Comparison of ENCODE assay signal across 15 mouse cellular contexts in genomic region chr17:75756487-75756886, GRCm38 (mm10).
"Had no signal": no experiment of that assay in that cellular context is flagged by ENCODE, and none has a peak within 500 bp of the region (broad histone marks: within the 10 kb centered on the region; RNA-seq: fewer than 3 reads in every experiment).

No protein-coding gene starts in this region.

- H3K4me1 ChIP-seq: neural tube, embryonic 13.5 days; neural tube, embryonic 15.5 days; stomach, embryonic 15.5 days had no signal

- DNase-seq: retina, postnatal 1 day; right cerebral cortex, adult 18-20 months; right cerebral cortex, postnatal 14 days; right cerebral cortex, postnatal 25 days; right cerebral cortex, postnatal 4 days; spleen, adult 18-20 months; thymus, adult 18-20 months; thymus, adult 2 months; thymus, postnatal 14 days; thymus, postnatal 25 days; thymus, postnatal 36 days; thymus, postnatal 4 days had no signal

- H3K4me3 ChIP-seq: neural tube, embryonic 13.5 days; neural tube, embryonic 15.5 days; stomach, embryonic 15.5 days had no signal

- H3K27me3 ChIP-seq: neural tube, embryonic 13.5 days; neural tube, embryonic 15.5 days; stomach, embryonic 15.5 days had no signal

- H3K36me3 ChIP-seq: neural tube, embryonic 13.5 days; neural tube, embryonic 15.5 days; stomach, embryonic 15.5 days had no signal

- H3K4me2 ChIP-seq: neural tube, embryonic 13.5 days; neural tube, embryonic 15.5 days; stomach, embryonic 15.5 days had no signal
